Mouse (Mus musculus): ENCODE data around the gene 8030411F24Rik. TPM values are rescaled to one million over a fixed set of nuclear protein-coding genes. Genes with fewer than 3 reads are reported as not detected.

Gene 8030411F24Rik
- polyA plus RNA-seq, 1 experiment from 2014 or later, result not detected

- Histone ChIP-seq H3K4me2 (no peak overlapping the region), H3K27me3 (no peaks in the 10 kb centered on the region), H3K27ac (no peak overlapping the region), H3K36me3 (replicated peaks) (no peaks in the 10 kb centered on the region), H3K9ac (no peak overlapping the region), H3K9me3 (no peaks in the 10 kb centered on the region), H3K4me1 (no peaks in the 10 kb centered on the region), H3K4me3 (replicated peaks) (no peak overlapping the region)
- WGBS, result 80% methylated on average over 3 of the region's 3 CpGs
- ATAC-seq (ENCODE audit: low FRiP score), result no peak
These were observed 19.7 kb downstream of the 8030411F24Rik start for GRCm38 (mm10) chr2:148801491-148801921.

- Histone ChIP-seq H3K27ac (no peak overlapping the region), H3K4me2 (no peak overlapping the region), H3K4me3 (replicated peaks) (no peak overlapping the region), H3K27me3 (no peaks in the 10 kb centered on the region), H3K9ac (no peak overlapping the region), H3K36me3 (replicated peaks) (no peaks in the 10 kb centered on the region), H3K4me1 (no peaks in the 10 kb centered on the region), H3K9me3 (no peaks in the 10 kb centered on the region)
- ATAC-seq (ENCODE audit: low FRiP score), result no peak
- 84% methylated on average over 6 of the region's 6 CpGs for WGBS
These were observed 24.9 kb downstream of the 8030411F24Rik start for GRCm38 (mm10) chr2:148806696-148807095.

GRCm38 (mm10) chr2:148819909-148820308, 38.1 kb downstream of the 8030411F24Rik start, which contains the start of gene Cst13:
TSS of gene Cst13 (plus strand) at chr2:148820081.
- Histone ChIP-seq H3K27me3 (no peaks in the 10 kb centered on the region), H3K36me3 (replicated peaks) (no peaks in the 10 kb centered on the region)
- ATAC-seq (ENCODE audit: low FRiP score), result no peak

GRCm38 (mm10) chr2:148825986-148826385, 44.2 kb downstream of the 8030411F24Rik start:
- H3K4me3 ChIP-seq (replicated peaks), result no peak overlapping the region
- H3K9me3 ChIP-seq, result no peaks in the 10 kb centered on the region
- 52% methylated on average over 1 of the region's 1 CpGs for WGBS
- no peak overlapping the region for H3K27ac ChIP-seq
- no peaks in the 10 kb centered on the region for H3K4me1 ChIP-seq
- H3K27me3 ChIP-seq, result no peaks in the 10 kb centered on the region
- no peak overlapping the region for H3K9ac ChIP-seq
- ATAC-seq (ENCODE audit: low FRiP score), result no peak
- H3K4me2 ChIP-seq, result no peak overlapping the region
- no peaks in the 10 kb centered on the region for H3K36me3 ChIP-seq (replicated peaks)

More at GRCm38 (mm10) chr2:148819909-148820308, 38.1 kb downstream of the 8030411F24Rik start, which contains the start of gene Cst13:
- H3K4me3 ChIP-seq (replicated peaks), result no peak within 1 kb of the TSS
- H3K4me2 ChIP-seq, result no peak within 1 kb of the TSS
- H3K4me1 ChIP-seq, result peaks cover 5% of the 10 kb centered on the region; the same call in 1 of the 2 replicates
- H3K9ac ChIP-seq, result no peak within 1 kb of the TSS
- H3K27ac ChIP-seq, result no peak within 1 kb of the TSS
- no peaks in the 10 kb centered on the region for H3K9me3 ChIP-seq

GRCm38 (mm10) chr2:148834912-148835311, 53.1 kb downstream of the 8030411F24Rik start, which contains the start of gene Cst9:
TSS of gene Cst9 (plus strand) at chr2:148835147.
- Histone ChIP-seq H3K4me1 (no peaks in the 10 kb centered on the region), H3K9me3 (no peaks in the 10 kb centered on the region), H3K27ac (no peak within 1 kb of the TSS), H3K4me3 (replicated peaks) (no peak within 1 kb of the TSS), H3K9ac (no peak within 1 kb of the TSS), H3K4me2 (no peak within 1 kb of the TSS), H3K36me3 (replicated peaks) (no peaks in the 10 kb centered on the region), H3K27me3 (no peaks in the 10 kb centered on the region)
- no peak for ATAC-seq (ENCODE audit: low FRiP score)
- WGBS, result 79% methylated on average over 4 of the region's 4 CpGs

Other genes with a start within 250 kb of the 8030411F24Rik start
- 109 and 114 TPM in 2 replicates for gene Nxt1, start 109.4 kb upstream of the 8030411F24Rik start, polyA plus RNA-seq (2016; fragmentation: Nextera tagmentation; extraction: Ambion mirVana)
- 22.8 and 25.7 TPM in 2 replicates for gene Gzf1, start 101.0 kb upstream of the 8030411F24Rik start, polyA plus RNA-seq (2016; fragmentation: Nextera tagmentation; extraction: Ambion mirVana)
- gene Napb, start 49.5 kb upstream of the 8030411F24Rik start, polyA plus RNA-seq (2016; fragmentation: Nextera tagmentation; extraction: Ambion mirVana), result 18.6 and 19.7 TPM in 2 replicates
- gene Cstl1, start 31.7 kb upstream of the 8030411F24Rik start, polyA plus RNA-seq (2016; fragmentation: Nextera tagmentation; extraction: Ambion mirVana), result not detected in 2 replicates
- gene Cst11, start 10.5 kb upstream of the 8030411F24Rik start, polyA plus RNA-seq (2016; fragmentation: Nextera tagmentation; extraction: Ambion mirVana), result not detected in 2 replicates
- not detected in 2 replicates for gene Cst12, start 7.4 kb downstream of the 8030411F24Rik start, polyA plus RNA-seq (2016; fragmentation: Nextera tagmentation; extraction: Ambion mirVana)
- not detected in 2 replicates for gene Cst8, start 16.8 kb downstream of the 8030411F24Rik start, polyA plus RNA-seq (2016; fragmentation: Nextera tagmentation; extraction: Ambion mirVana)
- not detected in 2 replicates for gene Cst13, start 38.1 kb downstream of the 8030411F24Rik start, polyA plus RNA-seq (2016; fragmentation: Nextera tagmentation; extraction: Ambion mirVana)
- not detected in 2 replicates for gene Cst9, start 53.1 kb downstream of the 8030411F24Rik start, polyA plus RNA-seq (2016; fragmentation: Nextera tagmentation; extraction: Ambion mirVana)
- gene 9230104L09Rik, start 83.0 kb downstream of the 8030411F24Rik start, polyA plus RNA-seq (2016; fragmentation: Nextera tagmentation; extraction: Ambion mirVana), result not detected in 2 replicates
- gene Cst3, start 93.7 kb downstream of the 8030411F24Rik start, polyA plus RNA-seq (2016; fragmentation: Nextera tagmentation; extraction: Ambion mirVana), result 290 and 307 TPM in 2 replicates
- not detected in 2 replicates for gene Gm1330, start 221.2 kb downstream of the 8030411F24Rik start, polyA plus RNA-seq (2016; fragmentation: Nextera tagmentation; extraction: Ambion mirVana)
- not detected in 2 replicates for gene Gm10750, start 235.2 kb downstream of the 8030411F24Rik start, polyA plus RNA-seq (2016; fragmentation: Nextera tagmentation; extraction: Ambion mirVana)